Comparison of ENCODE assay signal across 11 mouse cellular contexts in genomic region chr8:84974543-84975142, GRCm38 (mm10). TPM values are rescaled to one million over a fixed set of nuclear protein-coding genes. Genes with fewer than 3 reads are reported as not detected.
DNase-seq lines count a peak whose midpoint lies in the region; ATAC-seq and TF ChIP-seq lines count a peak whose summit lies in the region.
"Had no signal": no experiment of that assay in that cellular context is flagged by ENCODE, and none has a peak within 500 bp of the region (broad histone marks: within the 10 kb centered on the region; RNA-seq: fewer than 3 reads in every experiment).

No protein-coding gene starts in this region.

- peaks cover 13% of the 10 kb centered on the region for H3K27me3 ChIP-seq in hindbrain, embryonic 13.5 days
- H3K27me3 ChIP-seq in hindbrain, postnatal 0 days (ENCODE audit: insufficient read depth, low read length) = no peaks in the 10 kb centered on the region
- H3K27me3 ChIP-seq in stomach, embryonic 15.5 days (replicated peaks) = no peaks in the 10 kb centered on the region
- H3K27me3 ChIP-seq in stomach, postnatal 0 days (ENCODE audit: control insufficient read depth, insufficient read depth, low read length) = no peaks in the 10 kb centered on the region
- H3K27me3 ChIP-seq in stomach, embryonic 16.5 days (ENCODE audit: control insufficient read depth, insufficient read depth, low read length) = no peaks in the 10 kb centered on the region

- H3K4me3 ChIP-seq in hindbrain, embryonic 13.5 days = no peak overlapping the region
- H3K4me3 ChIP-seq in hindbrain, postnatal 0 days (ENCODE audit: low read length) = no peak overlapping the region
- H3K4me3 ChIP-seq in stomach, embryonic 15.5 days (replicated peaks) = no peak overlapping the region
- no peak overlapping the region for H3K4me3 ChIP-seq in stomach, postnatal 0 days (ENCODE audit: low read depth, low read length)
- H3K4me3 ChIP-seq in stomach, embryonic 16.5 days (replicated peaks; ENCODE audit: low read length) = no peak overlapping the region

- TF ChIP-seq EP300 in stomach, postnatal 0 days (optimal IDR thresholded peaks at IDR 0.05) = no peak

- WGBS in hindbrain, embryonic 13.5 days = 83% methylated on average over 8 of the region's 8 CpGs
- 83% methylated on average over 8 of the region's 8 CpGs for WGBS in hindbrain, postnatal 0 days
- WGBS in stomach, embryonic 15.5 days = 74% methylated on average over 8 of the region's 8 CpGs
- 63% methylated on average over 8 of the region's 8 CpGs for WGBS in stomach, postnatal 0 days
- 76% methylated on average over 8 of the region's 8 CpGs for WGBS in stomach, embryonic 16.5 days

- intact Hi-C loops in left cerebral cortex, postnatal 36 days (cut with DNase I) = loop anchor here (1.0 to 5.0 kb wide), 3 partner anchors 16 to 53 kb away; partner anchors contain the start of genes Asna1, Hook2 and Trir

- H3K4me1 ChIP-seq in hindbrain, embryonic 13.5 days (replicated peaks) = peaks cover 73% of the 10 kb centered on the region
- H3K4me1 ChIP-seq in hindbrain, postnatal 0 days (ENCODE audit: insufficient read depth, low read length) = peaks cover 27% of the 10 kb centered on the region
- peaks cover 45% of the 10 kb centered on the region for H3K4me1 ChIP-seq in stomach, embryonic 15.5 days
- peaks cover 14% of the 10 kb centered on the region; the same call in 1 of the 2 replicates for H3K4me1 ChIP-seq in stomach, postnatal 0 days (replicated peaks; ENCODE audit: control insufficient read depth, insufficient read depth)
- H3K4me1 ChIP-seq in stomach, embryonic 16.5 days (ENCODE audit: control insufficient read depth, insufficient read depth, low read length) = peaks cover 33% of the 10 kb centered on the region

- H3K4me2 ChIP-seq in hindbrain, embryonic 13.5 days = no peak overlapping the region; the same call in 1 of the 2 replicates
- no peak overlapping the region for H3K4me2 ChIP-seq in hindbrain, postnatal 0 days (ENCODE audit: low read depth, low read length)
- no peak overlapping the region for H3K4me2 ChIP-seq in stomach, embryonic 15.5 days
- H3K4me2 ChIP-seq in stomach, postnatal 0 days (replicated peaks; ENCODE audit: low read depth) = no peak overlapping the region
- H3K4me2 ChIP-seq in stomach, embryonic 16.5 days (ENCODE audit: low read depth, low read length) = no peak overlapping the region

- no peaks in the 10 kb centered on the region for H3K9me3 ChIP-seq in hindbrain, embryonic 13.5 days
- H3K9me3 ChIP-seq in hindbrain, postnatal 0 days (ENCODE audit: low read length) = no peaks in the 10 kb centered on the region
- H3K9me3 ChIP-seq in stomach, embryonic 15.5 days = no peaks in the 10 kb centered on the region
- no peaks in the 10 kb centered on the region for H3K9me3 ChIP-seq in stomach, postnatal 0 days (ENCODE audit: control insufficient read depth, low read length)
- no peaks in the 10 kb centered on the region for H3K9me3 ChIP-seq in stomach, embryonic 16.5 days (replicated peaks; ENCODE audit: control insufficient read depth, low read length)

- ATAC-seq in hindbrain, embryonic 13.5 days (ENCODE audit: low FRiP score) = no peak
- no peak for ATAC-seq in hindbrain, postnatal 0 days
- ATAC-seq in stomach, embryonic 15.5 days (ENCODE audit: insufficient read depth, low FRiP score, low read depth) = no peak
- no peak for ATAC-seq in stomach, postnatal 0 days (ENCODE audit: low FRiP score, low TSS enrichment)
- ATAC-seq in stomach, embryonic 16.5 days (ENCODE audit: insufficient read depth, low FRiP score) = no peak

- H3K9ac ChIP-seq in hindbrain, embryonic 13.5 days = no peak overlapping the region
- no peak overlapping the region for H3K9ac ChIP-seq in hindbrain, postnatal 0 days (replicated peaks; ENCODE audit: low read length)
- no peak overlapping the region for H3K9ac ChIP-seq in stomach, embryonic 15.5 days
- H3K9ac ChIP-seq in stomach, postnatal 0 days (ENCODE audit: low read length) = no peak overlapping the region
- 0 out of 2 replicates have a peak overlapping the region, but pooled peaks have one; percentile 18 for H3K9ac ChIP-seq in stomach, embryonic 16.5 days (ENCODE audit: low read length)

- H3K36me3 ChIP-seq in hindbrain, embryonic 13.5 days = peaks cover 41% of the 10 kb centered on the region
- peaks cover 18% of the 10 kb centered on the region; the same call in 1 of the 2 replicates for H3K36me3 ChIP-seq in hindbrain, postnatal 0 days (ENCODE audit: insufficient read depth, low read length)
- peaks cover 11% of the 10 kb centered on the region for H3K36me3 ChIP-seq in stomach, embryonic 15.5 days
- H3K36me3 ChIP-seq in stomach, postnatal 0 days (ENCODE audit: control insufficient read depth, insufficient read depth, low read length) = no peaks in the 10 kb centered on the region; the same call in 1 of the 2 replicates
- H3K36me3 ChIP-seq in stomach, embryonic 16.5 days (ENCODE audit: control insufficient read depth, insufficient read depth, low read length) = no peaks in the 10 kb centered on the region; the same call in 1 of the 2 replicates

- no peak for TF ChIP-seq CTCF in hindbrain, postnatal 0 days (IDR thresholded peaks at IDR 0.05; ENCODE audit: low read depth)
- no peak for TF ChIP-seq CTCF in stomach, postnatal 0 days (IDR thresholded peaks at IDR 0.05; ENCODE audit: low read depth)

- DNase-seq in hindbrain, postnatal 0 days (ENCODE audit: low spot score) = no peak
- DNase-seq in stomach, postnatal 0 days (ENCODE audit: low spot score) = no peak
- DNase-seq in induced T-regulatory cell, adult 2 months (ENCODE audit: low read depth) = peak; percentile 87
- no peak for DNase-seq in cerebellum, postnatal 4 days (ENCODE audit: low spot score in 2 of 2)
- DNase-seq in left cerebral cortex, postnatal 36 days (ENCODE audit: low spot score in 2 of 2) = no peak
- DNase-seq: right cerebral cortex, adult 18-20 months had no signal

- H3K27ac ChIP-seq in hindbrain, embryonic 13.5 days = 0 out of 2 replicates have a peak overlapping the region, but pooled peaks have one; percentile 9
- H3K27ac ChIP-seq in hindbrain, postnatal 0 days = no peak overlapping the region
- H3K27ac ChIP-seq in stomach, embryonic 15.5 days = peak overlapping the region; percentile 27
- no peak overlapping the region; the same call in 1 of the 2 replicates for H3K27ac ChIP-seq in stomach, postnatal 0 days (replicated peaks)
- peak overlapping the region; percentile 94; the same call in 1 of the 2 replicates for H3K27ac ChIP-seq in stomach, embryonic 16.5 days (ENCODE audit: low read length)

RNA-seq across cellular contexts. Expression of gene Junb, which starts 3.9 kb away (rescaled TPM):
- 5.2 and 5.9 TPM in 2 replicates for polyA plus RNA-seq in hindbrain, embryonic 13.5 days (2015; fragmentation: Nextera tagmentation; extraction: Ambion mirVana)
- total RNA-seq in hindbrain, postnatal 0 days (2014; rRNA removed) = 16.9 and 17.8 TPM in 2 replicates
- 6.3 and 7.9 TPM in 2 replicates for polyA plus RNA-seq in hindbrain, postnatal 0 days (2015; fragmentation: Nextera tagmentation; extraction: Ambion mirVana)
- 33.4 and 49.6 TPM in 2 replicates for polyA plus RNA-seq in stomach, embryonic 15.5 days (2015; fragmentation: Nextera tagmentation; extraction: Ambion mirVana)
- 88.5 and 95.9 TPM in 2 replicates for polyA plus RNA-seq in stomach, postnatal 0 days (2015; fragmentation: Nextera tagmentation; extraction: Ambion mirVana)
- polyA plus RNA-seq in stomach, embryonic 16.5 days (2015; fragmentation: Nextera tagmentation; extraction: Ambion mirVana) = 21.6 and 25.8 TPM in 2 replicates
- total RNA-seq in left cerebral cortex, postnatal 36 days (2021) = 100 to 1,000 TPM in 1 of 2 experiments, 10 to 100 TPM in 1; 43.2 to 133 TPM

RNA-seq across cellular contexts. Expression of gene Rnaseh2a, which starts 5.1 kb away (rescaled TPM):
- polyA plus RNA-seq in hindbrain, embryonic 13.5 days (2015; fragmentation: Nextera tagmentation; extraction: Ambion mirVana) = 61.4 and 62.1 TPM in 2 replicates
- total RNA-seq in hindbrain, postnatal 0 days (2014; rRNA removed) = 37.3 and 45.9 TPM in 2 replicates
- 59.0 and 59.7 TPM in 2 replicates for polyA plus RNA-seq in hindbrain, postnatal 0 days (2015; fragmentation: Nextera tagmentation; extraction: Ambion mirVana)
- polyA plus RNA-seq in stomach, embryonic 15.5 days (2015; fragmentation: Nextera tagmentation; extraction: Ambion mirVana) = 112 and 113 TPM in 2 replicates
- 79.4 and 80.1 TPM in 2 replicates for polyA plus RNA-seq in stomach, postnatal 0 days (2015; fragmentation: Nextera tagmentation; extraction: Ambion mirVana)
- 97.5 and 108 TPM in 2 replicates for polyA plus RNA-seq in stomach, embryonic 16.5 days (2015; fragmentation: Nextera tagmentation; extraction: Ambion mirVana)
- total RNA-seq in left cerebral cortex, postnatal 36 days (2021) = 10 to 100 TPM; 41.2 to 55.4 TPM

RNA-seq across cellular contexts. Expression of gene Prdx2, which starts 5.3 kb away (rescaled TPM):
- 1,362 and 1,388 TPM in 2 replicates for polyA plus RNA-seq in hindbrain, embryonic 13.5 days (2015; fragmentation: Nextera tagmentation; extraction: Ambion mirVana)
- 688 and 763 TPM in 2 replicates for total RNA-seq in hindbrain, postnatal 0 days (2014; rRNA removed)
- 925 and 937 TPM in 2 replicates for polyA plus RNA-seq in hindbrain, postnatal 0 days (2015; fragmentation: Nextera tagmentation; extraction: Ambion mirVana)
- 637 and 677 TPM in 2 replicates for polyA plus RNA-seq in stomach, embryonic 15.5 days (2015; fragmentation: Nextera tagmentation; extraction: Ambion mirVana)
- polyA plus RNA-seq in stomach, postnatal 0 days (2015; fragmentation: Nextera tagmentation; extraction: Ambion mirVana) = 370 and 376 TPM in 2 replicates
- 584 and 593 TPM in 2 replicates for polyA plus RNA-seq in stomach, embryonic 16.5 days (2015; fragmentation: Nextera tagmentation; extraction: Ambion mirVana)
- 100 to 1,000 TPM; 324 to 340 TPM for total RNA-seq in left cerebral cortex, postnatal 36 days (2021)

RNA-seq across cellular contexts. Expression of gene Gm49661, which starts 5.4 kb away (rescaled TPM):
- not detected in 2 replicates for polyA plus RNA-seq in hindbrain, embryonic 13.5 days (2015; fragmentation: Nextera tagmentation; extraction: Ambion mirVana)
- not detected in 2 replicates for total RNA-seq in hindbrain, postnatal 0 days (2014; rRNA removed)
- polyA plus RNA-seq in hindbrain, postnatal 0 days (2015; fragmentation: Nextera tagmentation; extraction: Ambion mirVana) = not detected in 2 replicates
- not detected in 2 replicates for polyA plus RNA-seq in stomach, embryonic 15.5 days (2015; fragmentation: Nextera tagmentation; extraction: Ambion mirVana)
- not detected in 2 replicates for polyA plus RNA-seq in stomach, postnatal 0 days (2015; fragmentation: Nextera tagmentation; extraction: Ambion mirVana)
- polyA plus RNA-seq in stomach, embryonic 16.5 days (2015; fragmentation: Nextera tagmentation; extraction: Ambion mirVana) = not detected in 2 replicates
- 1 to 10 TPM in 1 of 2 experiments, not detected in 1; 1.6 TPM for total RNA-seq in left cerebral cortex, postnatal 36 days (2021)
- total RNA-seq: layer of hippocampus, postnatal 36 days had no signal
- polyA plus RNA-seq: heart, postnatal 0 days had no signal

RNA-seq across cellular contexts. Expression of gene Hook2, which starts 15.8 kb away (rescaled TPM):
- 25.1 and 25.5 TPM in 2 replicates for polyA plus RNA-seq in hindbrain, embryonic 13.5 days (2015; fragmentation: Nextera tagmentation; extraction: Ambion mirVana)
- 18.9 and 19.0 TPM in 2 replicates for total RNA-seq in hindbrain, postnatal 0 days (2014; rRNA removed)
- polyA plus RNA-seq in hindbrain, postnatal 0 days (2015; fragmentation: Nextera tagmentation; extraction: Ambion mirVana) = 29.7 and 33.4 TPM in 2 replicates
- polyA plus RNA-seq in stomach, embryonic 15.5 days (2015; fragmentation: Nextera tagmentation; extraction: Ambion mirVana) = 46.3 and 51.1 TPM in 2 replicates
- polyA plus RNA-seq in stomach, postnatal 0 days (2015; fragmentation: Nextera tagmentation; extraction: Ambion mirVana) = 28.8 and 30.9 TPM in 2 replicates
- 50.0 TPM in 2 replicates for polyA plus RNA-seq in stomach, embryonic 16.5 days (2015; fragmentation: Nextera tagmentation; extraction: Ambion mirVana)
- total RNA-seq in left cerebral cortex, postnatal 36 days (2021) = 10 to 100 TPM in 1 of 2 experiments, 1 to 10 TPM in 1; 8.2 to 10.0 TPM

Comparison
In these comparisons a context has a peak if more than half of its experiments do, and no peak if none do; other contexts are left out.
1. H3K27ac ChIP-seq: peak in hindbrain, embryonic 13.5 days (single experiment), stomach, embryonic 15.5 days (single experiment) and stomach, embryonic 16.5 days (single experiment); none in hindbrain, postnatal 0 days (single experiment) and stomach, postnatal 0 days (single experiment).